Mouse (Mus musculus): ENCODE measurements around the gene Nos2.
"Not testable (repeated sequence)": the region's sequence is repeated elsewhere in the genome, so short reads cannot be mapped to it uniquely, and the experiment has no call there.

DNA sequence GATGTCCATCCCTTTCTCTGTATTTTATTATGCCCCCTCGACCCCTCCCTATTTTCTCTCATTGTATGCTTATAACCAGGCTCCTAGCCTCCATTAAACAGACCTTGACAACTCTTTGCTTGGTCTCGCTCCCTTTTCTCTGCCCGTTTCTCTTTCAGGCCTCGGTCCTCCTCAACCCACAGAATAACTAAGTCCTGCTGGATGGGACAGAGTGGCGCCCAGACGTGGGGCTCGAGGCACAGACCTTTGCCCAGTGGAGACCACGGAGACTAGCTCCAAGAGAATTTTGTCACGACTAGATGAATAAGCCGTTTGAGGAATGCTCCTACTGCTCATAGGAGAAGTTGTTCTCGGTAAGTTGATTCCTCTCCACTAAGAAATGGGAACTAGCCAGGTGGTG is 68.6 kb downstream of the Nos2 start:
- not testable (repeated sequence) for TF ChIP-seq CTCF (IDR thresholded peaks at IDR 0.05; ENCODE audit: borderline replicate concordance, control insufficient read depth, extremely low read depth, insufficient read depth, low read length, poor library complexity); POLR2A (IDR thresholded peaks at IDR 0.05; ENCODE audit: control insufficient read depth, extremely low read depth, insufficient read depth, low read length, poor library complexity)
